Mouse (Mus musculus) intestine, postnatal 0 days (tissue): ENCODE data around the gene Lrrc4. TPM values are rescaled to one million over a fixed set of nuclear protein-coding genes. Genes with fewer than 3 reads are reported as not detected.
A peak's percentile ranks its signal among the peaks of the same experiment; 100 is the strongest.

Experiments
- ATAC-seq: fragments of 200-750 bp; cut with Nextera tagmentation; 2 replicates; pipeline ENCODE4 v1.8.0; 2017; ENCODE audit warnings: mild to moderate bottlenecking, moderate TSS enrichment, moderate library complexity
- H3K27ac ChIP-seq: fragments of 300-500 bp; sonication (generic); 2 replicates; pipeline ENCODE4 v1.5.1; 2014; ENCODE audit warnings: mild to moderate bottlenecking, low read depth, low read length, moderate library complexity
- H3K27me3 ChIP-seq: fragments of 300-500 bp; sonication (generic); replicated peaks from 2 replicates; pipeline ENCODE4 v1.6.1; 2014; ENCODE audit warnings: low read length, mixed read lengths; ENCODE audit not compliant: control insufficient read depth, insufficient read depth
- H3K36me3 ChIP-seq: fragments of 300-500 bp; sonication (generic); 2 replicates; pipeline ENCODE4 v1.6.1; 2014; ENCODE audit warnings: mild to moderate bottlenecking, moderate library complexity; ENCODE audit not compliant: control insufficient read depth, insufficient read depth
- H3K4me1 ChIP-seq: fragments of 300-500 bp; sonication (generic); replicated peaks from 2 replicates; pipeline ENCODE4 v1.6.1; 2014; ENCODE audit warnings: antibody characterized with exemption, low read length, mixed read lengths; ENCODE audit not compliant: control insufficient read depth, insufficient read depth
- H3K4me2 ChIP-seq: fragments of 300-500 bp; sonication (generic); replicated peaks from 2 replicates; pipeline ENCODE4 v1.6.1; 2014; ENCODE audit warnings: low read depth, mild to moderate bottlenecking, moderate library complexity
- H3K4me3 ChIP-seq: fragments of 300-500 bp; sonication (generic); 2 replicates; pipeline ENCODE4 v1.5.1; 2014; ENCODE audit warnings: low read depth, low read length
- H3K9ac ChIP-seq: fragments of 300-500 bp; sonication (generic); 2 replicates; pipeline ENCODE4 v1.6.1; 2014; ENCODE audit warnings: mild to moderate bottlenecking, low read depth, low read length
- H3K9me3 ChIP-seq: fragments of 300-500 bp; sonication (generic); 2 replicates; pipeline ENCODE4 v1.6.1; 2016; ENCODE audit warnings: mixed run types; ENCODE audit not compliant: control insufficient read depth
- CTCF ChIP-seq: sonication (generic); IDR thresholded peaks from 2 replicates; pipeline ENCODE4 v1.5.1; 2016; ENCODE audit warnings: low read depth, mild to moderate bottlenecking, control low read depth, antibody characterized with exemption, moderate library complexity
- WGBS: fragments of 180-500 bp; shearing (Covaris S2); extraction: QIAGEN DNeasy Blood & Tissue Kit; methylation state at CpG from one replicate; pipeline ENCODE4 v1.1.7; 2014; 5-methylcytosine and 5-hydroxymethylcytosine counted together
- polyA plus RNA-seq: library from polyadenylated mRNA; unstranded; fragments of >200 nt; fragmentation: Nextera tagmentation; extraction: Ambion mirVana; gene quantifications from 2 replicates; pipeline ENCODE4 v1.2.1, GENCODE M21; 2015

The Lrrc4 gene
- polyA plus RNA-seq, 1 experiment from 2014 or later: 3.2 TPM

DNA sequence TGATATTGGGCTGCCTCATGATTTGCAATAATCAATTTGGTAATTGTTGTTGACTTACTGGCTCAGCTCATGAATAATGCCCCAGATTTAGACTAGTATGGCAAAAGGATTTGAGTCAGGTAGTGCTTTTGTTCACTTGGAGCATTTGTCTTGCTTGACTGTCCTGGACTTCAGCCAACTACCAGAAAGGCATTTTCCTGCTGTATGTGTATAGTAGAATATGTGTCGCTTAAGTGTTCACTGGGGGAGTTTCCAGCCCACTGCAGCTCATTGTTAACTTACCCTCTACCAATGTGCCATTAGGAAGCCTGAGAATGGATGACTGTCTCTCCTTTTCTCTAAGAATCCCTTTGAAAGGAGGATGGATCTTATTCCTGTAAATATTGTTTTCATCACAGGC, 88.0 kb downstream of the Lrrc4 start:
- Histone ChIP-seq H3K27me3 (no peaks in the 10 kb centered on the region), H3K4me3 (no peak overlapping the region), H3K4me1 (no peaks in the 10 kb centered on the region; the same call in 1 of the 2 replicates), H3K9ac (no peak overlapping the region), H3K4me2 (no peak overlapping the region), H3K9me3 (no peaks in the 10 kb centered on the region), H3K27ac (no peak overlapping the region), H3K36me3 (peaks cover 15% of the 10 kb centered on the region)
- TF ChIP-seq CTCF: no peak
- 60% methylated on average over 1 of the region's 1 CpGs for WGBS
- ATAC-seq: no peak

GRCm38 (mm10) chr6:28737601-28738000, 93.9 kb downstream of the Lrrc4 start:
- TF ChIP-seq CTCF: no peak
- no peak for ATAC-seq
- H3K4me3 ChIP-seq: no peak overlapping the region
- no peak overlapping the region for H3K9ac ChIP-seq
- WGBS: 45% methylated on average over 1 of the region's 1 CpGs
- H3K4me2 ChIP-seq: no peak overlapping the region
- no peaks in the 10 kb centered on the region for H3K27me3 ChIP-seq
- H3K36me3 ChIP-seq: no peaks in the 10 kb centered on the region
- H3K27ac ChIP-seq: no peak overlapping the region
- H3K4me1 ChIP-seq: no peaks in the 10 kb centered on the region; the same call in 1 of the 2 replicates
- no peaks in the 10 kb centered on the region for H3K9me3 ChIP-seq

DNA sequence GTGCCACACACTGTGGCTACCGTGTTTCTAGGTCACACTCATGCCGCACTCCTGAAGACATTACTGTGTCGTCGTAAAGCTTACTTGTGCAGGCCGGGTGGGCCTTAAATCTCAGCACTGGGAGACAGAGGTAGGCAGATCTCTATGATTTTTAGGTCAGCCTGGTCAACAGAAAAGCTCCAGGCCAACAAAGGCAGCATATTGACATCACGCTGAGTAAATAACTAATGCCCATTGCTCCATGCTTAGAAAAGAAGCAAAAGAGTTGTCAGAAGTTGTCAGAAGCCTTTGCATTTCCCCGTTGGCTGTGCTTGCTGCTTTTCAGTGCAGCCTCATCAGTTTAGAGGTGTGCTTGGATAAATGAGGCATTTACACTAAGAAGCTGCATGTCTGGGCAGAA, 94.9 kb downstream of the Lrrc4 start:
- no peak overlapping the region for H3K9ac ChIP-seq
- no peak for TF ChIP-seq CTCF
- 81% methylated on average over 7 of the region's 7 CpGs for WGBS

DNA sequence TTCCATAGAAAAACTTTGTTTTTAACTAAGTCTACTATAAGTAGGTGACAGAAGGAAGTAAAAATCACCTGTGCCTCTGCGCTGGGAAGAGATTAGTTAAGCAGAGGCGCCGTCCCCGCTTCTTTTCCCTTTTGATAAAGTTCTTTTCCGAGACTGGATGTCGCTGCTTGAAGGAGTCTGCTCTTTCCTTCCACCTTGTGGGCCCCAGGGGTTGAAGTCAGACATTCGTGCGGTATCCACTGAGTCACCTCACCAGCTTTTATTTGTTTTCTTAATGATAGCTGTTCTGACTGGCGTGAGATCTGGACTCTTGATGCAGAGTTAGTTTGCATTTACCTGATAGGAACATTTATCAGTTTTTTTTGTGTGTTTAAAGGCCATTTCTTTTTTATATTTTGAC, 96.4 kb downstream of the Lrrc4 start:
- H3K4me3 ChIP-seq: no peak overlapping the region
- H3K9me3 ChIP-seq: no peaks in the 10 kb centered on the region
- peak overlapping the region; percentile 25; the same call in 1 of the 2 replicates for H3K4me2 ChIP-seq
- H3K9ac ChIP-seq: no peak overlapping the region
- peak; percentile 33; the same call in 1 of the 2 replicates for TF ChIP-seq CTCF
- peak; percentile 63; the same call in 1 of the 2 replicates for ATAC-seq
- H3K36me3 ChIP-seq: no peaks in the 10 kb centered on the region
- no peak overlapping the region for H3K27ac ChIP-seq
- H3K27me3 ChIP-seq: no peaks in the 10 kb centered on the region
- no peaks in the 10 kb centered on the region; the same call in 1 of the 2 replicates for H3K4me1 ChIP-seq
- 42% methylated on average over 9 of the region's 9 CpGs for WGBS

More for the DNA sequence above, 94.9 kb downstream of the Lrrc4 start:
- H3K27ac ChIP-seq: no peak overlapping the region
- no peak for ATAC-seq
- no peak overlapping the region for H3K4me2 ChIP-seq
- H3K4me3 ChIP-seq: no peak overlapping the region
- H3K4me1 ChIP-seq: no peaks in the 10 kb centered on the region; the same call in 1 of the 2 replicates
- H3K27me3 ChIP-seq: no peaks in the 10 kb centered on the region
- H3K36me3 ChIP-seq: no peaks in the 10 kb centered on the region
- H3K9me3 ChIP-seq: no peaks in the 10 kb centered on the region

DNA sequence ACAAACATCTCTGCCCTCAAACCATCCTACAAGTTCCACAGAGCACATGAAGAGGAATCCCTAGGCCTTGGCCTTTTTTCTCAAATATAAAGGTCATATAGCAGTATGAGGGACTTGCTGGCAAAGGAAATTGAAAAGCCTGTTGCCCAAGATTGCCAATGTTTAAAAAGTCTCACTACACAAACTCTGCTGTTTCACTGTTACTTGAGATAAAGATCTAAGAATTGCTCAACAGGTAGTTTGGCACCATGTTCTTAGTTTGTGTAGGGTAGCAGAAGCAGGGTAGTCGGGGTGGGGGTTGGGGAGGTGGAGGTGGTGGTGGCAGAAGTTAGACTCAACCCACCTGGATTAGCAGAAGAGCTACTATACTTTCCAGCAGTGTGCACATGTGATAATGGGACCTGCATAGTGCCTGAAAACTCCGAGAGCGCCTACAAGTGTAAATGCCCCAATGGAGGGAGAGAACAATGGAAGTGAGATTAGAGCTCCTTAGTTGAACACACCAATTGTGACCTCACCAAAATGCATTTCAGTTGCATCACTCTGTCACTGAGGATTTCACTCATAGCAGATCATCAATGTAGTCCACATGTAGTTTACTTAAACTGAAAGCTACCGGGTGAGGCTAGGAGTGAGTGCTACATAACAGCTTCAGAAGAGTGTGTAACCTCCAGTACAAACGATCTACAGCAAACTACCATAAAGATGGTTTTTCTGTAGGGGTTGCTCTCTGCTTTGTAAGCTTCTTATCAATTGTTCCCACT, 97.5 kb downstream of the Lrrc4 start:
- Histone ChIP-seq H3K9ac (no peak overlapping the region), H3K4me3 (no peak overlapping the region), H3K9me3 (no peaks in the 10 kb centered on the region), H3K4me2 (peak overlapping the region; percentile 25; the same call in 1 of the 2 replicates), H3K27me3 (no peaks in the 10 kb centered on the region), H3K36me3 (no peaks in the 10 kb centered on the region), H3K4me1 (no peaks in the 10 kb centered on the region; the same call in 1 of the 2 replicates), H3K27ac (no peak overlapping the region)
- TF ChIP-seq CTCF: no peak
- no peak for ATAC-seq
- WGBS: 55% methylated on average over 5 of the region's 5 CpGs

DNA sequence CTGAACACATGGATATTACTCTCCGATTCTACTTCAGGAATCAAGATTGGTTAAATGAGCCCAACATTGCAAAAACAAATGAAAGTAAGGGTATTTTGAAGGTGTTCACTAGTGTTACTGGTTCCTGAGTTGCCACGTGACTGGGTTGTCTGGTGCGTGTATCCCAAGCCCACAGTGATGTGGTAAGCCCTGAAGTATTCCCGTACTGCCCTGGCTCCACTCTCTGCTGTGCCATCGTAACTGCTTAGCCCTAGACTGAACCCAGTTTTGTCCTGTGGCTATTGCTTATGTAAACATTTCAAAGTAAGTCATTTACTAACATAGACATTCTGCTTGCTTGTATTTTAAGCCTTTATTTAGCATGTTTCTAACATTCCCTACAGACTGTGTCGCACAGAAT, 100.3 kb downstream of the Lrrc4 start:
- no peaks in the 10 kb centered on the region for H3K36me3 ChIP-seq
- no peak for ATAC-seq
- no peak overlapping the region for H3K4me2 ChIP-seq
- H3K9ac ChIP-seq: no peak overlapping the region
- no peak for TF ChIP-seq CTCF
- no peak overlapping the region for H3K27ac ChIP-seq
- no peak overlapping the region for H3K4me3 ChIP-seq
- no peaks in the 10 kb centered on the region; the same call in 1 of the 2 replicates for H3K4me1 ChIP-seq
- H3K9me3 ChIP-seq: no peaks in the 10 kb centered on the region
- H3K27me3 ChIP-seq: no peaks in the 10 kb centered on the region
- 71% methylated on average over 6 of the region's 6 CpGs for WGBS
